Mouse (Mus musculus): ENCODE measurements around the gene Ddx27. TPM values are rescaled to one million over a fixed set of nuclear protein-coding genes. Genes with fewer than 3 reads are reported as not detected.

Gene Ddx27
- polyA plus RNA-seq, 1 experiment, result not detected

GRCm38 (mm10) chr2:167010546-167010945, 4.4 kb upstream of the Ddx27 start:
- WGBS, result 80% methylated on average over 3 of the region's 3 CpGs
- TF ChIP-seq CTCF (IDR thresholded peaks at IDR 0.05; ENCODE audit: insufficient read depth, low read depth, low read length) (no peak), POLR2A (IDR thresholded peaks at IDR 0.05; ENCODE audit: insufficient read depth, low read depth, low read length) (no peak)
- H3K4me1 ChIP-seq (ENCODE audit: control insufficient read depth, insufficient read depth, low read length), result peaks cover 4% of the 10 kb centered on the region; the same call in 1 of the 2 replicates
- H3K27ac ChIP-seq (ENCODE audit: insufficient read depth, low read depth, low read length), result no peak overlapping the region
- H3K4me3 ChIP-seq (ENCODE audit: insufficient read depth, low read depth, low read length), result no peak overlapping the region

- peaks cover 10% of the 10 kb centered on the region for H3K4me1 ChIP-seq (ENCODE audit: control insufficient read depth, insufficient read depth, low read length)
- H3K4me3 ChIP-seq (ENCODE audit: insufficient read depth, low read depth, low read length), result peak overlapping the region; percentile 77
- no peak for TF ChIP-seq CTCF (IDR thresholded peaks at IDR 0.05; ENCODE audit: insufficient read depth, low read depth, low read length)
- under 1% methylated on average over 21 of the region's 21 CpGs for WGBS
- H3K27ac ChIP-seq (ENCODE audit: insufficient read depth, low read depth, low read length), result no peak overlapping the region
Observed at GRCm38 (mm10) chr2:167015382-167015718, 357 bp downstream of the Ddx27 start.

DNA sequence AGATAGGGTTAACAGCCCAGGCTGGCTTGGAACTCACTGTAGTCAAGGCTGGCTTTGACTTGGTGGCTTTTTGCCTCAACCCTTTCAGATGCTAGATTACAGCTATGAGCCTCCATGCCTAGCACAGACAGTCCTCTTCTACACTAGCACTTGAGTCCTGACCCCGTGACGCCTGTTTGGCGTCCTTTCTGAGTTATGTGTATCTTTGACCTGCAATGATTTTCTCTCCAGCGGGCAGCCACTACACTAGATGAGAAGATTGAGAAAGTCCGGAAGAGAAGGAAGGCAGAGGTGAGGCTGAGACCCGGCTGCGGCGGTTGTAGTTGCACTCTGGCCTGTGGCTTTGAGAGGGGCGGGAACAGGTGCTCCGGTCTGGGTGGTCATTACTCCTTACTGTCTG, 4.4 kb downstream of the Ddx27 start:
- H3K27ac ChIP-seq (ENCODE audit: insufficient read depth, low read depth, low read length), result no peak overlapping the region
- 95% methylated on average over 10 of the region's 10 CpGs for WGBS
- H3K4me3 ChIP-seq (ENCODE audit: insufficient read depth, low read depth, low read length), result no peak overlapping the region
- peaks cover 10% of the 10 kb centered on the region for H3K4me1 ChIP-seq (ENCODE audit: control insufficient read depth, insufficient read depth, low read length)
- TF ChIP-seq POLR2A (IDR thresholded peaks at IDR 0.05; ENCODE audit: insufficient read depth, low read depth, low read length) (no peak), CTCF (IDR thresholded peaks at IDR 0.05; ENCODE audit: insufficient read depth, low read depth, low read length) (no peak)

DNA sequence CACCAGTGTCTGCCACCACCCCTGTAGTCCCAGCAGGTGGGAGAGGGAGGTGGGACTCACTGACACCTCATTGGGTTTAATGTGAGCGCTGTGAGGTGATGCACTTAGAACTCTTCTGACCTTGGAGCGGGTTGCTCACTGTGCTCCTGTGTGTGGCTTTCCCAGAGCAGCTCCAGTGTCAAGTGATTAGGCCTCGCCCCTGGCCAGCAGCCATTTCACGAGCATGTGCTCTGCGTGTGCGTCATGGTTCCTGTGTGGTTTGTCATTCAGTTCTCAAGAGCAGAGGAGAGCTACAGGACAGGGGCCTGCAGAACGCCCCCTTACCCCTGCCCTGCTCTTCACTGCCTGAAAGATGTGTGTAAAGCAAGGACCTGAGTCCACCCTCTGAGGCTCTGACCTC, 13.6 kb downstream of the Ddx27 start:
- WGBS, result 93% methylated on average over 7 of the region's 7 CpGs
- Histone ChIP-seq H3K4me1 (ENCODE audit: control insufficient read depth, insufficient read depth, low read length) (no peaks in the 10 kb centered on the region), H3K27ac (ENCODE audit: insufficient read depth, low read depth, low read length) (no peak overlapping the region), H3K4me3 (ENCODE audit: insufficient read depth, low read depth, low read length) (no peak overlapping the region)
- TF ChIP-seq POLR2A (IDR thresholded peaks at IDR 0.05; ENCODE audit: insufficient read depth, low read depth, low read length) (no peak), CTCF (IDR thresholded peaks at IDR 0.05; ENCODE audit: insufficient read depth, low read depth, low read length) (no peak)

- Histone ChIP-seq H3K27ac (ENCODE audit: insufficient read depth, low read depth, low read length) (no peak overlapping the region), H3K4me3 (ENCODE audit: insufficient read depth, low read depth, low read length) (no peak overlapping the region), H3K4me1 (ENCODE audit: control insufficient read depth, insufficient read depth, low read length) (no peaks in the 10 kb centered on the region)
- WGBS, result 89% methylated on average over 4 of the region's 4 CpGs
- TF ChIP-seq CTCF (IDR thresholded peaks at IDR 0.05; ENCODE audit: insufficient read depth, low read depth, low read length) (no peak), POLR2A (IDR thresholded peaks at IDR 0.05; ENCODE audit: insufficient read depth, low read depth, low read length) (no peak)
Observed at GRCm38 (mm10) chr2:167030507-167030906, 15.5 kb downstream of the Ddx27 start.

DNA sequence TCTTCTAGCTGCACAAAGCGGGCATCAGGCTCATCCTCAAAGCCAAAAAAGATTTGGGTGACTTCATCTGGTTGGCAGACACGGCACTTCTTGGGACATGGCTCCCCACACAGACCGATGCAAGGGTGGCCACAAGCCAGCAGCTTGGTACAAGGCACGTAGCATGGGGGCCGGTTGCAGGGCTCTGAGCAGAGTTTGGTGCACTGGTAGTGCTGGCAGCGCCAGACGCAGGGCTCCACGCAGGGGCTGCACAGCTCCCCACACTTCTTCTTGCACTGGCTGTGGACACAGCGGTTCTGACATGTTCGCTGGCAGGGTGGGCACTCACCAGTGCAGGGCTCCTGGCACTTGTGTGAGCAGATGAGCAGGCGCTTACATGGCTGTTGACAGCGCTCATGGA, 22.7 kb downstream of the Ddx27 start:
- no peak for TF ChIP-seq CTCF (IDR thresholded peaks at IDR 0.05; ENCODE audit: insufficient read depth, low read depth, low read length)
- TF ChIP-seq POLR2A (IDR thresholded peaks at IDR 0.05; ENCODE audit: insufficient read depth, low read depth, low read length), result no peak
- Histone ChIP-seq H3K27ac (ENCODE audit: insufficient read depth, low read depth, low read length) (no peak overlapping the region), H3K4me1 (ENCODE audit: control insufficient read depth, insufficient read depth, low read length) (no peaks in the 10 kb centered on the region), H3K4me3 (ENCODE audit: insufficient read depth, low read depth, low read length) (no peak overlapping the region)
- 88% methylated on average over 12 of the region's 12 CpGs for WGBS

- WGBS, result 84% methylated on average over 6 of the region's 6 CpGs
- TF ChIP-seq POLR2A (IDR thresholded peaks at IDR 0.05; ENCODE audit: insufficient read depth, low read depth, low read length) (no peak), CTCF (IDR thresholded peaks at IDR 0.05; ENCODE audit: insufficient read depth, low read depth, low read length) (no peak)
- Histone ChIP-seq H3K4me1 (ENCODE audit: control insufficient read depth, insufficient read depth, low read length) (no peaks in the 10 kb centered on the region), H3K4me3 (ENCODE audit: insufficient read depth, low read depth, low read length) (no peak overlapping the region), H3K27ac (ENCODE audit: insufficient read depth, low read depth, low read length) (no peak overlapping the region)
Observed at GRCm38 (mm10) chr2:167038297-167038696, 23.3 kb downstream of the Ddx27 start.

DNA sequence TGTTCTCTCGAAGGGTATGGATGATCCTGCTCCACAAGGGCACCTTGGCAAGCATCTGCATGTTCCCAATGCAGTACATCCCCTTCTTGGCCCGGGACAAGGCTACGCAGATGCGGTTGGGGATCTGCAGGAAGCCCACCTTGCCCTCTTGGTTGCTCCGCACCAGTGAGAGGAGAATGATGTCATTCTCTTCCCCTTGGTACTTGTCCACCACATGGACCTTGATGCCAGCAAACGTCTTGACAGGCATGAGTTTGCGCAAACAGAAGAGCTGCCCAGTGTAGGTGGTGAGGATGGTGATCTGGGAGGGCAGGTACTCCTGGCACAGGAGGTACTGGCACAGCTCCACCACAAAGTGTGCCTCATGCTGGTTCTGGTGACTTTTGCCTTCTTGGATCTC, 23.7 kb downstream of the Ddx27 start:
- Histone ChIP-seq H3K27ac (ENCODE audit: insufficient read depth, low read depth, low read length) (no peak overlapping the region), H3K4me3 (ENCODE audit: insufficient read depth, low read depth, low read length) (no peak overlapping the region), H3K4me1 (ENCODE audit: control insufficient read depth, insufficient read depth, low read length) (no peaks in the 10 kb centered on the region)
- WGBS, result 93% methylated on average over 7 of the region's 7 CpGs
- TF ChIP-seq POLR2A (IDR thresholded peaks at IDR 0.05; ENCODE audit: insufficient read depth, low read depth, low read length) (no peak), CTCF (IDR thresholded peaks at IDR 0.05; ENCODE audit: insufficient read depth, low read depth, low read length) (no peak)

DNA sequence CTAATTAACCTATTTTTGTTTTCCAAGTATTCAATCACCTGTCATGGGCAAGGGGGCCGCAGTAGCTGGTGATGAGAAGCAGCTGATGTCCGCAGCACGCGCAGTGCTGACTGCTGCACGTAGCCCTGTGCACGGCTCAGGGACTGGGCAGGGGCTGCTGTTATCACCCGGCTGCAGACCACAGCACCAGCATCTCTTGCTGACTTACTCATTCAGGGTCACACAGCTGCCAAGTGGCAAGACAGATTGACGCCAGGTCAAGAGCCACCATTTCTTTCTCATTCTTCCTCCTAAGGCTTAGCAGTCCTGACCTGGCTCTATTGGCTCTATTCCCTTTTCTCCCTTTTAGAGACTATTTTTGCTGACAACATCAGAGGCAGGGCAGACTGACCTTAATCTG, 24.4 kb downstream of the Ddx27 start:
- no peak for TF ChIP-seq CTCF (IDR thresholded peaks at IDR 0.05; ENCODE audit: insufficient read depth, low read depth, low read length)
- no peaks in the 10 kb centered on the region for H3K4me1 ChIP-seq (ENCODE audit: control insufficient read depth, insufficient read depth, low read length)
- H3K4me3 ChIP-seq (ENCODE audit: insufficient read depth, low read depth, low read length), result no peak overlapping the region
- H3K27ac ChIP-seq (ENCODE audit: insufficient read depth, low read depth, low read length), result no peak overlapping the region
- WGBS, result 90% methylated on average over 8 of the region's 8 CpGs

- H3K27ac ChIP-seq (ENCODE audit: insufficient read depth, low read depth, low read length), result no peak overlapping the region
- TF ChIP-seq POLR2A (IDR thresholded peaks at IDR 0.05; ENCODE audit: insufficient read depth, low read depth, low read length), result no peak
- TF ChIP-seq CTCF (IDR thresholded peaks at IDR 0.05; ENCODE audit: insufficient read depth, low read depth, low read length), result no peak
- H3K4me3 ChIP-seq (ENCODE audit: insufficient read depth, low read depth, low read length), result no peak overlapping the region
- WGBS, result 90% methylated on average over 12 of the region's 12 CpGs
- H3K4me1 ChIP-seq (ENCODE audit: control insufficient read depth, insufficient read depth, low read length), result peaks cover 4% of the 10 kb centered on the region; the same call in 1 of the 2 replicates
Observed at GRCm38 (mm10) chr2:167043400-167044121, 28.6 kb downstream of the Ddx27 start.
